Mouse (Mus musculus) layer of hippocampus, adult 11-12 months (tissue): ENCODE data around the gene Cltb.
A peak's percentile ranks its signal among the peaks of the same experiment; 100 is the strongest.
"Not testable (repeated sequence)": the region's sequence is repeated elsewhere in the genome, so short reads cannot be mapped to it uniquely, and the experiment has no call there.

Experiments used
- DNase-seq: peaks from one replicate; pipeline ENCODE4 v3.0.0; 2022; ENCODE audit warnings: low spot score

Cltb gene

GRCm38 (mm10) chr13:54610972-54611754 lies at the start of gene Cltb:
Cltb (minus strand) TSS chr13:54611344.
- peak; percentile 90 for DNase-seq

GRCm38 (mm10) chr13:54660877-54661276 lies 49.7 kb upstream of the Cltb start:
- DNase-seq, result no peak

- no peak for DNase-seq
Observed at GRCm38 (mm10) chr13:54650461-54650860, 39.3 kb upstream of the Cltb start.

GRCm38 (mm10) chr13:54635011-54635410 lies 23.9 kb upstream of the Cltb start:
- no peak for DNase-seq

DNA sequence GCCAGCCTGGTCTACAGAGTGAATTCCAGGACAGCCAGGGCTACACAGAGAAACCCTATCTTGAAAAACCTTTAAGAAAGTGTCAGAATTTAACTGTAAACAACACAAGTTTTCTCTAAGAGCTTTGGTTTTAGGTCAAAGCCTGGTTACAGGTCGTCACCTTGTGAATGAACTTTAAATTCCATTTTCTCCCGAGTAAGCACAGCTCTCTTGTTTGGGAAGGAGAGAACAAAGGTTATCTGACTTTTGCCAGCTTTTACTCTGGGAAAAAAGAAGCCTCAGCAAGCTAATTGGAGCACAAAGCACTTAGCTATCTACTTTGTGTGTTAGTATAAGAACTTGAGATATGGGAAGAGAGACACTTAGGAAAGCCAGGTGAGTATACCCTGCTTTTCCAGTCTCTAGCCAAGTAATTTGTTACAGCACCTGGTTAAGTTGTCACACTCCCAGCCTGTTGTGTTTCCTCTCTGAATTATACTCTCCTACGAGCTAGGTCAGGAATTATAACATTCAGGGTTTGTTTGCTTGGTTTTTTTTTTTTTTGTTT lies 21.7 kb upstream of the Cltb start:
- DNase-seq, result no peak

DNA sequence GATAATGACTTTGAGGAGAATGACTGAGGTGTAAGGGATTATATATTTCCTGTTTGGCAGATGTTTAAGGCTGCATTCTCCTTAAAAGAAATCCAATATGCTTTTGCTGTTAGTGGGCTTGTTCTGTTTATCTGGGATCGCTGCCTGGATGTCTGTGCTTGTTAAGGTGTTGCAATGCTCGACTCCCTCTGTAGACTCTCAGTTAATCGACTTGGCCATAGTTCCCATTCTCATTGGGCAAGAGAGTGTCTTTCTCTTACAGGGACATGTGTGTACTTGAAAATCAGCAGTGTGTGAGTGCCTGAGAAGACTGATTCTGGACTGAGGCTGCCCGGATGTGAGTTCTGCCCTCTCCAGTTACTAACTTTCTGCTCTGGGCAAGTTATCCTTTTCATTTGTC lies 18.0 kb upstream of the Cltb start:
- DNase-seq, result no peak

DNA sequence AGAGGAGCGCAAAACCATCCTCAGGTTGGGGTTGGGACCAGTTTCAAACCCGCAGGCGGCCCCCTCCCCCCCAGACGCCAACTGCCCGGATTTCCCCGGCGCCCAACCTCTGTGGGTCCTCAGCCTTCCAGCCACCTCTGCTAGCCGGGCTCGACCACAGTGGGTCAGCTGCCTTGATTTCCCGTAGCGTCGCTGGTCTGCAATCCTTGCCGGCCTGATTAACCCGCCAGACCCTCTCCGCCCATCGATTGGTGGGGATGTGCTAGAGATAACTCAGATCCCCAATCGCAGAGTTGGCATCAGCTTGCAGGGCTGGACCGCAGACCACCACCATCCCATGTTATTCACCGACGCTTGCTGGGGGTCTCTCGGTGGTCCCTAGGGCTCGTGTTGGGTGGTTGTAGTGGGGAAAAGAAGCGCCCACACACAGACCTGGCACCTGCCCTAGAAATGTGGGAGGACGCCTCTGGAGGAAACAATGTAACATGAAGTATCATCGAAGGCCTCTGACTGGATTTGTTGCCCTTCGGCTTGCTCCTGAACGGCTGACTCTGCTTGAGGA lies 10.9 kb upstream of the Cltb start:
- DNase-seq, result no peak

- peak; percentile 99 for DNase-seq
Observed at GRCm38 (mm10) chr13:54621155-54621932, 10.2 kb upstream of the Cltb start, which contains the start of gene Faf2. Faf2 (plus strand) TSS chr13:54621784.

DNA sequence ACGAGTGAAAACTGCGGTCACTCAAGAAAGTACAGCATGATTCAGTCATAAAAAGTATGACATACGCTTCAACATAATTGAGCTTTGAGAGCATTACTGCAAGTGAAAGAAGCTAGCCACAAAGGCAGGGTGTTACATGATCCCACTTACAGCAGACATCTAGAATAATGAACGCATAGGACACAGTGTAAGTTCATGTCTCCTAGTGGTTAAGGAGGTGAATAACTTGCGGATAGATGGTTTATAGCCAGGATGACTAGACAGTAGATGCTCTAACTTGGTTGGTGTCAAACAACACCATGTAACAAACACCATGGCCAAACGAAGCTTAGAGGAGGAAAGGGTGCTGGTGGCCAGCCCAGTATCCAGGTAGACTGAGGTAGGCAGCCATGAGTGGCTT lies 5.9 kb upstream of the Cltb start:
- DNase-seq, result no peak

GRCm38 (mm10) chr13:54616307-54616706 lies 5.2 kb upstream of the Cltb start:
- DNase-seq, result no peak

- not testable (repeated sequence) for DNase-seq
Observed at GRCm38 (mm10) chr13:54613141-54613540, 2.0 kb upstream of the Cltb start.

DNA sequence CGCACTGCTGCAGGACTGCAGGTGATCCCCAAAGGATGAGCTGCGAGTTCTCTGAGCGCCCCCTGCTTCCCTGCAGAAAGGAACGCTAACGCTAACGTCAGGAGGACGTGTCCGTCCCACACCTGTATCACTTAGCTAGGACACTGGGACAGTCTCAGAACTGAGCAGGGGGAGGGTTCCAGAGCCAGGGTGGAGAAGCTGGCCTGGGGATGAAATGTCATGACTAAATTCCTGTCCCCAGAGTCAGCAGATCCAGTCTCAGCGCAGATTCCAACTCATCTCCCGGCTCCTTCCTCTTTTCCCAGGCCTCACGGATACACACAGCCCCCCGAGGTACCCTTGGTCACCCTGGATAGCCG lies 552 bp downstream of the Cltb start:
- DNase-seq, result no peak

GRCm38 (mm10) chr13:54609301-54609700 lies 1.8 kb downstream of the Cltb start:
- DNase-seq, result no peak

DNA sequence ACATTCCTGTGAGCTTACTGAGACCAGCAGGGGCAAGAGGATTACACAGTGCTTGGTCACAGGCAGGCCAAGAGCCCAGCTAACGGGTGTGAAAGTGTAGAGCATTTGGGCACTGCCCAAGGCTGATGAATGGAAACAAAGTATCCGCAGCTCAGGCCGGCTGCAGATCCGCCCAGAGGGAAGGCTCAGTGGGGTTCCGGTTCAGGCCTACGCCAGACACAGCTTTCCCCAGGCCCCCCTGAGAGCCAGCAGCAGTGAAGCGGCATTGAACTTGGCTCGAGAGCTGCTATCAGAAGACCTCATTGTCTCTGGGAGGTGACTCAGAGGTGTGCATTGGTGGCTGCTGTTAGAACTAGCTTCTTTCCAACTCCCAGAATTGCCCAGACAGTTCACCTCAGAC lies 2.5 kb downstream of the Cltb start:
- peak; percentile 53 for DNase-seq

GRCm38 (mm10) chr13:54608002-54608401 lies 3.1 kb downstream of the Cltb start:
- DNase-seq, result no peak

DNA sequence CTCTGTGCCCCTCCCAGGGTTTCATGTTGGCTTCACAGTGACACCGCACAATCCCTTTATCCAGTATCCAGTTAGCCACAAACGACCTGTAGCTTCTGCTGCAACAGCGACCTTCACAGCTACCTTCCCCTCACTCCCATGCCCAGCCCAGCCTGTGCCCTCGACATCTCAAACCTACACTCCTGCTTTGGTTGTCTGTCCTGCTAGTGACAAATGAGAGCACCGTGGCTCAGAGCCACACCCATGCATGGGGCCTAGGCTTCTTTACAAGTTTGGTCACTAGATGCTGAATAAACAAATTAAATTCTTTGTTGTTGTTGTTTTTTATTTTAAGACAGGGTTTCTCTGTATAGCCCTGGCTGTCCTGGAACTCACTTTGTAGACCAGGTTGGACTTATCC lies 3.9 kb downstream of the Cltb start:
- DNase-seq, result no peak

DNA sequence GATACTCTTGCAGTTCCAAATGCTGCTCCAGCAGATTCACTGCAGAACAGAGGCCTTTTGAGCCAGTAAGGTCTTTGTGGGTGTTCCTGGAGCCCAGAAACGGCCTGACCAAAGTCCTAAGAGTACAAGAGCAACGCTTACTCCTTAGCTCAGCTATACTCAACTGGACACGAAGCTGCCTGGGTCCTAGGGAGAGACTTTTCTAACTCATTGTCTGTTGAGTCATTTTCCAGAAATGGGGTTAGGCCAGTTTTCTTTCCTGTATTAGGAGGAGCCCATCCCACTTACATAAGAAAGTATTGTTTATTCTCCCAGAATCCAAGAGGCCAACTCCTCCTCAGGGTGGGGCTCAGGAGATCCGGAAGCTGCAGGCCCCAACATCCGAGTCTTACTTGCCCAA lies 5.7 kb downstream of the Cltb start:
- no peak for DNase-seq

GRCm38 (mm10) chr13:54604221-54604620 lies 6.9 kb downstream of the Cltb start:
- DNase-seq, result no peak

GRCm38 (mm10) chr13:54603501-54603900 lies 7.6 kb downstream of the Cltb start:
- no peak for DNase-seq

DNA sequence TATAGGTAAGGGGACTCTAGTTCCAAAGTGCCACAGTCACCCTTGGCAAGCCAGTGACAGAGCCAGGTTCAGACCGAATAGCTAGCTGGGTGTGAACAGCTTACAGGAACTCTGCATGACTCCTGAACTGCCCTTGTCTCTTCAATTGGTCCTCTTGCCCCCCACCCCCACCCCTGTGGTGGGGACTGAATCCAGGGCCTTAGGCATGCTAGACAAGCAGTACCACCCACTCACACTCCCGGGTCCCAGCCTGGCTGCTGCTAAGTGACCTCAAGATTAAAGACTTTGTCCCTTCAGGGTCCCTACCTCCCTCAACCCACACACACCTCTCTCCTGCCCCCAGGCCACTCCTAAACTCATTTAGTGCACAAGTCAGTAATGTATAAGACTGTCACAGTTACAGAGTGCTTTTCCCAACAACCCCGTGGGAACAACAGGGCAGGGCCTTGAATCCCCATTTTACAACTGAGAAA lies 8.5 kb downstream of the Cltb start:
- DNase-seq, result no peak

- no peak for DNase-seq
Observed at GRCm38 (mm10) chr13:54598622-54599143, 12.5 kb downstream of the Cltb start.

DNA sequence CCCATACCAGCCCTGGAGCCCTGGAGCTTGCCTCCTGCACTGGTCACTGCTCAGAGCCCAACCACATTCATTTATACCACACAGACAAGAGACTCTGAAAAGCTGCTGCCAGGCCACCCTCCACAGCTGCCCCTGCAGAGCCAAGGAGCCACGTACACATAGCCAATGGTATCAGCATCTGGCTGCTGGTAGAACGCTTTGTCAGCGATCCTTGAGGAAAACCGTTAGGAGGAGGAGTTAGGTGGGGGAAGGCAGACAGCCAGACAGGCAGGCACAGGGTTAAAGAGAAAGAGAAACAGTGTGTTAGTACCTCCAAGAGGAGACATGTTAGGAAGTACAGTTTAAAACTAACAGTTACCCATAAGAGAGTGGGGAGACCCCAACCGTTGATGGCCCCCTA lies 14.3 kb downstream of the Cltb start:
- no peak for DNase-seq
